Mouse (Mus musculus) midbrain, embryonic 15.5 days (tissue): ENCODE results near the gene Elk1. TPM values are rescaled to one million over a fixed set of nuclear protein-coding genes. Genes with fewer than 3 reads are reported as not detected.

Experiments
- ATAC-seq: fragments of 200-750 bp; cut with Nextera tagmentation; replicated peaks from 2 replicates; pipeline ENCODE4 v1.8.0; 2017; ENCODE audit warnings: moderate TSS enrichment
- H3K27ac ChIP-seq: fragments of 300-500 bp; sonication (generic); 2 replicates; pipeline ENCODE4 v1.5.1; 2015; ENCODE audit warnings: mild to moderate bottlenecking, inconsistent platforms
- H3K27me3 ChIP-seq: fragments of 300-500 bp; sonication (generic); replicated peaks from 2 replicates; pipeline ENCODE4 v1.6.1; 2015; ENCODE audit warnings: inconsistent platforms
- H3K36me3 ChIP-seq: fragments of 300-500 bp; sonication (generic); replicated peaks from 2 replicates; pipeline ENCODE4 v1.6.1; 2015; ENCODE audit warnings: inconsistent platforms
- H3K4me1 ChIP-seq: fragments of 300-500 bp; sonication (generic); 2 replicates; pipeline ENCODE4 v1.6.1; 2015; ENCODE audit warnings: inconsistent platforms
- H3K4me2 ChIP-seq: fragments of 300-500 bp; sonication (generic); 2 replicates; pipeline ENCODE4 v1.6.1; 2015; ENCODE audit warnings: inconsistent platforms, mild to moderate bottlenecking, moderate library complexity
- H3K4me3 ChIP-seq: fragments of 300-500 bp; sonication (generic); 2 replicates; pipeline ENCODE4 v1.5.1; 2015; ENCODE audit warnings: mild to moderate bottlenecking, inconsistent platforms
- H3K9ac ChIP-seq: fragments of 300-500 bp; sonication (generic); 2 replicates; pipeline ENCODE4 v1.6.1; 2015; ENCODE audit warnings: mild to moderate bottlenecking, inconsistent platforms
- H3K9me3 ChIP-seq: fragments of 300-500 bp; sonication (generic); 2 replicates; pipeline ENCODE4 v1.6.1; 2016; ENCODE audit warnings: inconsistent platforms
- WGBS: fragments of 180-500 bp; shearing (Covaris S2); methylation state at CpG from one replicate; pipeline ENCODE4 v1.1.7; 2015; ENCODE audit warnings: mixed read lengths; 5-methylcytosine and 5-hydroxymethylcytosine counted together
- polyA plus RNA-seq: library from polyadenylated mRNA; unstranded; fragments of >200 nt; fragmentation: Nextera tagmentation; extraction: Ambion mirVana; gene quantifications from 2 replicates; pipeline ENCODE4 v1.2.1, GENCODE M21; 2015

Elk1 gene
- polyA plus RNA-seq, 1 experiment from 2014 or later = 24.8 TPM

DNA sequence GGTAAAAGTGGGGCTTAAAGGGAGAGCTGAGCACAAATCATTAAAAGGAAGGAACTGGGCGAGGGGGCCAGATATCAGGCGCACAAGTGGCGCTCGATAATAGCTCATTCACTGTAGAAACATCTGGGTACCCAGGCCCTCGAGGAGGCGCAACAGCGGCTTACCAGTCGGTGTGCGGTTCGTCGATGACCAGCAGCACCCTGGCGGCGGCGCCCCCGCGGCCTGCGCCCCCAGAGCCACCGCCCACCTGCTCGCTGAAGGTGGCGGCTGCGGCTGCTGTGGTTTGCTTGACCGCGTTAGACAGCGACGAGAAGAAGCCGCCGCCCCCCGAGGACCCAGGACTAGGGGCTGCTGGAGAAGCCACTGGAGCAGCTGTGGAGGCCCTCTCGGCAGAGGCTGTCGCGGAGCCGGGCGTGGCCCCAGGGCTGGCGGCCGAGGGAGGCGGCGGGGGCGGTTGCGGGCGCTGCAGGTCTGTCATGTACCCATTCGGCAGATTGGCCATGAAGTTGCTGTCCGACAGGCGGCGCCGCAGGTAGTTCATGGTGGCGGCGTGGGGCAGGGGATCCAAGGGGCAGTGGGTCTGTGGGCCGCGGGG lies 30.1 kb downstream of the Elk1 start:
- Histone ChIP-seq H3K9me3 (no peaks in the 10 kb centered on the region), H3K27ac (peak overlapping the region; percentile 80), H3K4me2 (peak overlapping the region; percentile 57), H3K27me3 (no peaks in the 10 kb centered on the region), H3K36me3 (no peaks in the 10 kb centered on the region), H3K4me3 (peak overlapping the region; percentile 57), H3K4me1 (peaks cover 19% of the 10 kb centered on the region; the same call in 1 of the 2 replicates), H3K9ac (peak overlapping the region; percentile 64)
- ATAC-seq = peak; percentile 64
- 26% methylated on average over 49 of the region's 49 CpGs for WGBS

DNA sequence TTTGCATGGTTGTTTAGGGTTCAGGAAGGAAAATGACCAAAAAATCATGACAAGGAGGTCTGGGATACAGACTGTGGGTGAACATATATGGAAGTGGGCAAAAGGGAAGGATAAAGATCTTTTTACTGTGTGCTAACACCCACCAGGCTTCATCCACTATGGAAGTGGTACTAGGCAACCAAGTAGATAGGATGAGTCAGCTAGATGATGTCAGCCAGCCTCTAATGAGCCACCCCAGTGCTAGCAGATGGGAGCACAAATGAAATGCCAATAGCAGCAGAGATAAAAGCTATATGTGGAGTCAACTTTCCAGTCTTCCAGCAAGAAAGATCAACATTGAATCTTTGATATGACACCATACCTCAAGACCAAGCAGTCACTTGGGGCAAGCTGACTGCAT lies 35.3 kb downstream of the Elk1 start:
- Histone ChIP-seq H3K27ac (no peak overlapping the region), H3K36me3 (no peaks in the 10 kb centered on the region), H3K27me3 (no peaks in the 10 kb centered on the region), H3K9me3 (no peaks in the 10 kb centered on the region), H3K4me1 (peaks cover 19% of the 10 kb centered on the region; the same call in 1 of the 2 replicates), H3K4me2 (no peak overlapping the region), H3K9ac (no peak overlapping the region), H3K4me3 (no peak overlapping the region)
- no peak for ATAC-seq

DNA sequence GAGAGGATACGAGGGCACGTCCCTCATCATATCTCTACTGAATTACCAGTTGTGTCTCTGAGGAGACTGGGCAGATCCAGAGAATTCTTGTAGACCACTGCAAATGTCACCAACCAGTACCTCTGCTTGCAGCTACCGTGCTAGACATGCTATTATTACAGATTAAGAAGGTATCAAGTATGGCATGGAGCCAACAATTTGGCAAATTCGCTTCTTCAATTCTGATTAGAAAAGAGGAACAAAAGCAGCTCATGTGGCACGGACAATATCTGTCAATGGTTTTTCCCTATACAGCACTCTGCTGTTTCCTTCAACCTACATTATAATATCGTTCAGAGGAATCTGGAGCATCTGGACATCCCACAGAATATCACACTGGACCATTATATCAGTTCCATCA lies 36.7 kb downstream of the Elk1 start:
- no peak for ATAC-seq
- H3K4me3 ChIP-seq = no peak overlapping the region
- no peaks in the 10 kb centered on the region for H3K36me3 ChIP-seq
- H3K9ac ChIP-seq = no peak overlapping the region
- WGBS = 82% methylated on average over 6 of the region's 6 CpGs
- H3K4me2 ChIP-seq = no peak overlapping the region
- peaks cover 13% of the 10 kb centered on the region; the same call in 1 of the 2 replicates for H3K4me1 ChIP-seq
- no peaks in the 10 kb centered on the region for H3K9me3 ChIP-seq
- H3K27ac ChIP-seq = no peak overlapping the region
- H3K27me3 ChIP-seq = no peaks in the 10 kb centered on the region

DNA sequence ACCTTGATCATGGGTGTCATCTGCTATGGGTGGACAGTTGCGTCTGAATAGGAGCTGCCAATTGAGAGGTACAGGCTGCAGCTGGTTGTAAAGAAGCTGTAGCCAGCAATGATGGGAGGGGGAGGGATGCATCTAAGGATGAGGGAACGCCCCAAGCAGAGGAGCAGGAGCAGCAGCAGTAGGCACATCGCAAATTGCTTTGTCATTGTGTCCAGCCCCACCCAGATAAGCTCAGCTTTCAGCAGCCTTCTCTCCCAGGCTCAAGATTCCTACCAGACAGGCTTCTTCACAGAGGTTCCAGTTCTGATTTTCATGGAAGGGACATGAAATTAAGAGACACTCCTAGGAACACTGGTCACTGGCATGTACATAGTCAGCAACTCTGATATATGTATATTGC lies 40.3 kb downstream of the Elk1 start:
- no peaks in the 10 kb centered on the region for H3K9me3 ChIP-seq
- ATAC-seq = no peak
- H3K4me3 ChIP-seq = no peak overlapping the region
- no peak overlapping the region for H3K27ac ChIP-seq
- 0 out of 2 replicates have a peak, but pooled peaks cover 2% of the 10 kb centered on the region for H3K36me3 ChIP-seq
- H3K27me3 ChIP-seq = no peaks in the 10 kb centered on the region
- H3K4me2 ChIP-seq = no peak overlapping the region
- H3K4me1 ChIP-seq = no peaks in the 10 kb centered on the region
- 47% methylated on average over 3 of the region's 3 CpGs for WGBS
- no peak overlapping the region for H3K9ac ChIP-seq

Other genes starting within 250 kb of the Elk1 start
- gene Usp11, start 246.7 kb downstream of the Elk1 start, polyA plus RNA-seq = 105 and 110 TPM in 2 replicates
- 365 and 380 TPM in 2 replicates for gene Araf, start 152.8 kb downstream of the Elk1 start, polyA plus RNA-seq
- gene Timp1, start 80.4 kb downstream of the Elk1 start, polyA plus RNA-seq = 3.1 and 4.0 TPM in 2 replicates
- gene Syn1, start 29.6 kb downstream of the Elk1 start, polyA plus RNA-seq = 76.3 and 76.8 TPM in 2 replicates
- gene Cfp, start 19.1 kb downstream of the Elk1 start, polyA plus RNA-seq = 8.7 and 9.0 TPM in 2 replicates
- 27.7 and 28.5 TPM in 2 replicates for gene Uxt, start 11.4 kb upstream of the Elk1 start, polyA plus RNA-seq
- 7.4 and 9.4 TPM in 2 replicates for gene Zfp182, start 111.7 kb upstream of the Elk1 start, polyA plus RNA-seq
- not detected in 2 replicates for gene Spaca5, start 117.8 kb upstream of the Elk1 start, polyA plus RNA-seq
- gene Zfp300, start 138.9 kb upstream of the Elk1 start, polyA plus RNA-seq = 4.3 and 5.3 TPM in 2 replicates
- gene Ssxa1, start 165.2 kb upstream of the Elk1 start, polyA plus RNA-seq = not detected in 2 replicates
- gene Gm21876, start 225.0 kb upstream of the Elk1 start, polyA plus RNA-seq = not detected in 2 replicates